Mouse (Mus musculus) forebrain, embryonic 11.5 days (tissue): ENCODE results near the gene Sbno2. TPM values are rescaled to one million over a fixed set of nuclear protein-coding genes. Genes with fewer than 3 reads are reported as not detected.

Experiments
- ATAC-seq: fragments of 200-750 bp; cut with Nextera tagmentation; replicated peaks from 2 replicates; pipeline ENCODE4 v1.8.0; 2017; ENCODE audit warnings: moderate TSS enrichment; ENCODE audit not compliant: low FRiP score
- DNase-seq: peaks from one replicate; pipeline ENCODE4 v3.0.0-alpha.2; 2017; ENCODE audit warnings: low spot score
- H3K27ac ChIP-seq: fragments of 300-500 bp; sonication (generic); 2 replicates; pipeline ENCODE4 v1.5.1; 2014; ENCODE audit warnings: low read depth, low read length
- H3K27me3 ChIP-seq: fragments of 300-500 bp; sonication (generic); 2 replicates; pipeline ENCODE4 v1.6.1; 2014; ENCODE audit warnings: mild to moderate bottlenecking, low read length, mixed read lengths; ENCODE audit not compliant: control insufficient read depth, insufficient read depth
- H3K36me3 ChIP-seq: fragments of 300-500 bp; sonication (generic); 2 replicates; pipeline ENCODE4 v1.6.1; 2014; ENCODE audit warnings: mild to moderate bottlenecking, low read length, moderate library complexity, mixed read lengths; ENCODE audit not compliant: control insufficient read depth, insufficient read depth
- H3K4me1 ChIP-seq: fragments of 300-500 bp; sonication (generic); replicated peaks from 2 replicates; pipeline ENCODE4 v1.6.1; 2014; ENCODE audit warnings: low read length, mixed read lengths; ENCODE audit not compliant: control insufficient read depth, insufficient read depth
- H3K4me2 ChIP-seq: fragments of 300-500 bp; sonication (generic); 2 replicates; pipeline ENCODE4 v1.6.1; 2014; ENCODE audit warnings: low read depth, mild to moderate bottlenecking, low read length, moderate library complexity, mixed read lengths; ENCODE audit not compliant: severe bottlenecking
- H3K4me3 ChIP-seq: fragments of 300-500 bp; sonication (generic); 2 replicates; pipeline ENCODE4 v1.5.1; 2014; ENCODE audit warnings: low read depth, low read length
- H3K9ac ChIP-seq: fragments of 300-500 bp; sonication (generic); 2 replicates; pipeline ENCODE4 v1.6.1; 2014; ENCODE audit warnings: low read length
- H3K9me3 ChIP-seq: fragments of 300-500 bp; sonication (generic); 2 replicates; pipeline ENCODE4 v1.6.1; 2016; ENCODE audit warnings: low read length, mixed read lengths; ENCODE audit not compliant: control insufficient read depth
- WGBS: fragments of 180-500 bp; shearing (Covaris S2); extraction: QIAGEN DNeasy Blood & Tissue Kit; methylation state at CpG from one replicate; pipeline ENCODE4 v1.1.7; 2014; 5-methylcytosine and 5-hydroxymethylcytosine counted together
- polyA plus RNA-seq: library from polyadenylated mRNA; unstranded; fragments of >200 nt; fragmentation: Nextera tagmentation; extraction: Ambion mirVana; gene quantifications from 2 replicates; pipeline ENCODE4 v1.2.1, GENCODE M21; 2014

Sbno2 gene
- polyA plus RNA-seq, 1 experiment from 2014 or later = 13.6 TPM

DNA sequence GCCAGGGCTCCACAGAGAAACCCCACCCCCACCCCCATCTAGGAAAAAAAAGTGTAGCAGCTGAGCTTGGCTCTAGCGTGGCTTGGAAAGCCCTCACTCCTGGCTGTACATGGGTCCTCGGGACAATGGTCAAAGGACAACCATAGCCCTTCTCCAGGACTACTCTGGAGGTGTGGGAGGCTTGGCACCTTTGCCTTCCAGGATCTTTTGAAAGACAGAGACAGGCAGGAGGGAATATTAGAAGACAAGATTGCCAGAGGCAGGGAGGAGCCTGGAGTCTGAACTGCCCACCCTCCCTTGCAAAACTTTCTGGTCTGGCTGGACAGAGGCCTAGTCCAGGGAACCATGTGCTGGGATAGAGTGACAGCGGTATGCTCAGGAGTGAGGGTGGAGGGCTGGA, 10.7 kb downstream of the Sbno2 start:
- Histone ChIP-seq H3K4me1 (no peaks in the 10 kb centered on the region), H3K9me3 (no peaks in the 10 kb centered on the region), H3K4me2 (no peak overlapping the region), H3K4me3 (no peak overlapping the region), H3K27ac (no peak overlapping the region), H3K36me3 (no peaks in the 10 kb centered on the region), H3K27me3 (no peaks in the 10 kb centered on the region), H3K9ac (no peak overlapping the region)
- ATAC-seq (no peak), DNase-seq (no peak)
- WGBS = 86% methylated on average over 3 of the region's 3 CpGs

DNA sequence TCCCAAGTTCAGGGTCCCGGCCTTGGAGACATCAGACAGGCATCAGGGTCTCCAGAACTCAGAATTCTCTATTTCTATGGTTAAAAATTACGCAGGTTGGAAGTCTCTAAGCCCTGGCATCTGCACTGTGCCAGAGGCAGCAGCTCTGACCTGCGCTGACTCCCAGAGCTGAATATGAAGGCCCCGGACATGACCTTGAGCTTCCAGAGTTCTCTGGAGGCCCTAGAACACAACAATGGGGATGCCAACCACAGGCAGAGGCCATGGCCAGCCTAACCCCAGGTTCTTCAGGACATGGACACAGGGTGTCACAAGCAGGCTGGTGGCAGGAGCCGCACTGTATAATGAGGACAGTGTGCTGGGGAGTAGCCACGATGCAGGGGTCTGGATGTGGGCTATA, 11.3 kb downstream of the Sbno2 start:
- Histone ChIP-seq H3K4me2 (no peak overlapping the region), H3K9ac (no peak overlapping the region), H3K9me3 (no peaks in the 10 kb centered on the region), H3K36me3 (no peaks in the 10 kb centered on the region), H3K4me3 (no peak overlapping the region), H3K27ac (no peak overlapping the region), H3K27me3 (no peaks in the 10 kb centered on the region), H3K4me1 (no peaks in the 10 kb centered on the region)
- DNase-seq (no peak), ATAC-seq (no peak)
- WGBS = 92% methylated on average over 6 of the region's 6 CpGs

DNA sequence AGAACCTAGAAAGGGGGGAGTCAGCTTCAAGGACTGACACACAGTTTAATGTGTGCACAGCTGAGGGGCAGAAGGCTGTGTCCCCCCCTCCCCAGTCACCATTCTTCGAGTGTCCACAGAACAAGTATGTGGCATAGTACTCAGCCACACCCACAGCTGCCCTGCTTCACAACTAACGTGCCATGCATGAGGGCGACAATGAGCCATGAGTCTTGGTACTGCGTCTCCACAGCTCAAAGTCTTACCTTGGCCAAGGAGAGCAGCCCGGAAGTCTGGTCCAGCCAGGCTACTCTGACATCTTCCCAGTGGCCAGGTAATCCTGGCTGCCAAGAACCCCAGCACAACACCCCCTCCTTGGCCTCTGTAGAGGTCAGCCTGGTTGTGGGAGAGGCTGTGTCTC, 12.7 kb downstream of the Sbno2 start:
- Histone ChIP-seq H3K9me3 (no peaks in the 10 kb centered on the region), H3K4me3 (no peak overlapping the region), H3K4me2 (no peak overlapping the region), H3K4me1 (no peaks in the 10 kb centered on the region), H3K9ac (no peak overlapping the region), H3K27ac (no peak overlapping the region), H3K36me3 (no peaks in the 10 kb centered on the region), H3K27me3 (no peaks in the 10 kb centered on the region)
- 86% methylated on average over 5 of the region's 5 CpGs for WGBS
- DNase-seq (no peak), ATAC-seq (no peak)

GRCm38 (mm10) chr10:80091527-80091926, 13.8 kb downstream of the Sbno2 start:
- no peaks in the 10 kb centered on the region for H3K27me3 ChIP-seq
- ATAC-seq = no peak
- no peak overlapping the region for H3K27ac ChIP-seq
- H3K9ac ChIP-seq = no peak overlapping the region
- no peaks in the 10 kb centered on the region for H3K36me3 ChIP-seq
- no peaks in the 10 kb centered on the region for H3K4me1 ChIP-seq
- whole genome bisulfite sequencing = 91% methylated on average over 6 of the region's 6 CpGs
- no peak for DNase-seq
- H3K4me3 ChIP-seq = no peak overlapping the region
- H3K9me3 ChIP-seq = no peaks in the 10 kb centered on the region
- no peak overlapping the region for H3K4me2 ChIP-seq

DNA sequence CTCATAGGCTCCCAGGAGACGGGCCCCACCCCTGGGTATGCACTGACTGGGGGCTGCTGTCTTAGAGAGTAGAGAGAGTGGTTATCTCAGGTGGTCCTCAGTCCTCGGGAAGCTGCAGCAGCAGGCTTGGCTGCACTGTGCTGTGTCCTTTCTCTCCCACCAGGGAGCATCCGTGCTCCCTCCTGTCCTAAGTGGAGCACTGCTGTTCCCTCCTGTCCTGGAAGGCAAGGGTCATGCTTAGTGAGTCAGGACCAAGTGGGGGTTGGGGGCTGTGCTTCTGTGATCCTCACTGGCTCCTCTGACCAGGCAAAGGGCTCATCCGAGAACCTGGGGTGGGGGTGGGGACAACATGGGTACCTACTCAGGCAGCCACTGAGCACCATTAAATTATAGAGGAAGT, 16.2 kb downstream of the Sbno2 start:
- 56% methylated on average over 4 of the region's 4 CpGs for WGBS
- H3K9ac ChIP-seq = no peak overlapping the region
- ATAC-seq (no peak), DNase-seq (no peak)
- H3K27ac ChIP-seq = no peak overlapping the region
- H3K4me2 ChIP-seq = no peak overlapping the region
- H3K4me3 ChIP-seq = no peak overlapping the region
- no peaks in the 10 kb centered on the region for H3K36me3 ChIP-seq
- no peaks in the 10 kb centered on the region for H3K4me1 ChIP-seq
- no peaks in the 10 kb centered on the region for H3K27me3 ChIP-seq
- H3K9me3 ChIP-seq = no peaks in the 10 kb centered on the region

- Histone ChIP-seq H3K36me3 (no peaks in the 10 kb centered on the region; the same call in 1 of the 2 replicates), H3K9ac (no peak overlapping the region), H3K4me3 (no peak overlapping the region), H3K4me2 (no peak overlapping the region), H3K4me1 (no peaks in the 10 kb centered on the region), H3K9me3 (no peaks in the 10 kb centered on the region), H3K27me3 (no peaks in the 10 kb centered on the region), H3K27ac (no peak overlapping the region)
- no peak for ATAC-seq
- WGBS = 92% methylated on average over 8 of the region's 8 CpGs
- no peak for DNase-seq
Observed at GRCm38 (mm10) chr10:80087483-80087882, 17.9 kb downstream of the Sbno2 start.

DNA sequence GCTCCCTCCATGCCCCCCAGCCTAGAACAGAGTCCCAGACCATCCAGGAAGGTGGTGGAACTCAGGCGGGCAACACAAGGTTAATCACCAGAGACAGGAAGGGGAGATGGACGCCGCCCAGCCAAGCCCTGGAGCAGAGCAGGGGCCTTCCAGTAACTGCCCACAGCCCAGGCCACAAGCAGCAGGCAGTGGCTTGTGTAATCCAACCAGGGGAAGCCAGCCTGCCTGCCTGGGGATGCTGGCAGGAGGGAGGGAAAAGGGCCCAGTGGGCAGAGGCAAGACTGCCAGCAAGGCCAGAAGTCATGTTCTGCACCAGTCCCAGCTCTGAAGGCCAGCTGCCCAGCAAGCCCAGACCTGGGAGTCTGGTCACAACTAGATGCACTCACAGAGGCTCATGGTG, 18.5 kb downstream of the Sbno2 start:
- Histone ChIP-seq H3K9ac (no peak overlapping the region), H3K27me3 (no peaks in the 10 kb centered on the region), H3K4me2 (no peak overlapping the region), H3K4me1 (no peaks in the 10 kb centered on the region), H3K4me3 (no peak overlapping the region), H3K9me3 (no peaks in the 10 kb centered on the region), H3K36me3 (peaks cover 2% of the 10 kb centered on the region; the same call in 1 of the 2 replicates), H3K27ac (no peak overlapping the region)
- no peak for ATAC-seq
- 73% methylated on average over 3 of the region's 3 CpGs for WGBS
- DNase-seq = no peak

DNA sequence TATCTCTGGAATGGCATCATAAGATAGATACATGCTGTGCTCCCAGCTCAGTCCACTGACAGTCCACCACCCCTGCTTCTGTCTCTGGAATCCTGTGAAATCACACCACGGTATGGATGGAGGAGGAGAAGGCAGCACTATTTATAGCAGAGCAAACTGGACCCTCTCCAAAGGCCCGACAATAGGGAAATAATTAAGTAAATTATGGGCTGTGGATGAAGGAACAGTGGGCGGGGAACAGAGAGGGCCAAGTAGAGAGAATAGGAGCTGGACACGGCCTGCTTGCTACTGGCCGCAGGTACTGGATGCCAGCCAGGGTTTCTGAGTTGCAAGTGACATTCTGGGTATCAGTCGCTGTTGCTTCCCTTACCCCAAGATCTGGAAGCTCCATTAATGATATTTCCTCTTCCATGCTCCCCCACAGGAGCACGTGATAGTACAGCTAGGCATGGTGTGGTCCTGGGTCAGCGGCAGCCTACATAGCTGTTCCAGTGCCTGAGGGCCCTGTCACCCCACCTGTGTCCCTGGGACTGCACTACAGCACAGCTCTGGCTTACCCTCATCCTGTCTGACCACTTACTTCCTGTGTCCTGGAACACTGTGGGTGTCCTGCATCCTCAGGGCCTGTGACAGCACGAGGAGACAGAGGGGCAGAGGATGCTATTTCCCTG, 20.4 kb downstream of the Sbno2 start:
- Histone ChIP-seq H3K4me3 (no peak overlapping the region), H3K27me3 (no peaks in the 10 kb centered on the region), H3K36me3 (peaks cover 2% of the 10 kb centered on the region; the same call in 1 of the 2 replicates), H3K4me1 (no peaks in the 10 kb centered on the region), H3K4me2 (no peak overlapping the region), H3K9ac (no peak overlapping the region), H3K9me3 (no peaks in the 10 kb centered on the region), H3K27ac (no peak overlapping the region)
- WGBS = 86% methylated on average over 9 of the region's 9 CpGs
- no peak for ATAC-seq
- no peak for DNase-seq

GRCm38 (mm10) chr10:80081075-80081474, 24.3 kb downstream of the Sbno2 start:
- Histone ChIP-seq H3K4me3 (no peak overlapping the region), H3K4me2 (no peak overlapping the region), H3K27me3 (no peaks in the 10 kb centered on the region), H3K9me3 (no peaks in the 10 kb centered on the region), H3K27ac (no peak overlapping the region), H3K36me3 (peaks cover 2% of the 10 kb centered on the region; the same call in 1 of the 2 replicates), H3K4me1 (no peaks in the 10 kb centered on the region), H3K9ac (no peak overlapping the region)
- no peak for DNase-seq
- ATAC-seq = no peak
- 84% methylated on average over 3 of the region's 3 CpGs for WGBS
